Mouse (Mus musculus) kidney, adult 11 months (tissue): Measurements from ENCODE around the gene Abca1.

Experiments
- DNase-seq: peaks from one replicate; pipeline ENCODE4 v3.0.0; 2022

Gene Abca1

GRCm38 (mm10) chr4:52986266-52986665 lies 173.4 kb downstream of the Abca1 start:
- DNase-seq, result no peak

- no peak for DNase-seq
These were observed 174.5 kb downstream of the Abca1 start for GRCm38 (mm10) chr4:52985216-52985615.
